Mouse (Mus musculus): ENCODE results near the gene E2f4.

E2f4 gene

GRCm38 (mm10) chr8:105318662-105319190, 21.3 kb downstream of the E2f4 start:
- no peak for DNase-seq

GRCm38 (mm10) chr8:105323183-105323582, 25.7 kb downstream of the E2f4 start:
- no peak for DNase-seq

DNA sequence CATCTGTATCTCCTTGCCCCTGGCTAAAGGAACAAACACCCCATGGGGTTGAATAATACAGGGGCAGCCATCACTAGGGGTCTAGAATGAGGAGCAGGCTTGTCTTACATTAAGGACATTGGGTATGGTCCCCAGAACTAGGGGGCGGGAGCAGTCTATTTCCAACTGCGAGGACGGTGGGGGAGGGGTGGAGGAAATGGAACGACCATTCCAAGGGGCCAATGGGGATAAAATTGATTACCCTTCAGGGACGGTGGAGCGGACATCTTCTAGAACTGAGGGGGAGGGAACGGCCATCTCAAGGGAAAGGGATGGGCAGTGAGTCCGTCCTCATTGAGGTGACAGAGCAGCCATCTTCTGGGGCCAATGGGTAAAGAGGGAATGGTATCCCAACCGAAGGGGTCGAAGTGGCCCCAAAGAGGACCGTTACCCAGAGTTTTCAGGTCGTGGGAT, 28.2 kb downstream of the E2f4 start:
- DNase-seq: peak; percentile 14

GRCm38 (mm10) chr8:105326141-105326672, 28.7 kb downstream of the E2f4 start, which contains the start of the genes Lrrc29 and Tmem208:
Gene Lrrc29, minus strand, starts transcription at chr8:105326278.
Gene Tmem208, plus strand, starts transcription at chr8:105326354.
- peak; percentile 98 for DNase-seq

GRCm38 (mm10) chr8:105326968-105327367, 29.5 kb downstream of the E2f4 start:
- no peak for DNase-seq

GRCm38 (mm10) chr8:105330325-105330724, 32.9 kb downstream of the E2f4 start:
- no peak for DNase-seq

DNA sequence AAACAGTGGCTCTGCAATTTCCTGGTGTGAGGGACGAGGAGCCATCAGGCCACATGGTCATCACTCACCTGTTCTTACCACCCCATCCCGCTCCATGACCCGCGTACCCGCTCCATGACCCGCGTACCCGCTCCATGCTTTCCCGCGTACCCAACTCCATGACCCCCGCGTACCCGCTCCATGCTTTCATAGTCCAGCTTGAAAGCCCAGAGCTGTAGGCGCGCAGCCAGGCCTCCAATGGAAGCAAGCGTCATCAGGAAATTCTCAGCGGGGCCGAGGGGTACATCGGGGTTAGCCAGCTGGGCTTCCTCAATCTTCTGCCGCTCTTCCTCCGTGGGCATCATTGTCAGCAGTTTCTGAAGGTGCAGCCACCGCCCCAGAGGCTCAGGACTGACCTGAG, 34.0 kb downstream of the E2f4 start:
- no peak for DNase-seq

GRCm38 (mm10) chr8:105331931-105332330, 34.5 kb downstream of the E2f4 start:
- DNase-seq: no peak

- no peak for DNase-seq
Observed at GRCm38 (mm10) chr8:105332523-105332922, 35.1 kb downstream of the E2f4 start.

DNA sequence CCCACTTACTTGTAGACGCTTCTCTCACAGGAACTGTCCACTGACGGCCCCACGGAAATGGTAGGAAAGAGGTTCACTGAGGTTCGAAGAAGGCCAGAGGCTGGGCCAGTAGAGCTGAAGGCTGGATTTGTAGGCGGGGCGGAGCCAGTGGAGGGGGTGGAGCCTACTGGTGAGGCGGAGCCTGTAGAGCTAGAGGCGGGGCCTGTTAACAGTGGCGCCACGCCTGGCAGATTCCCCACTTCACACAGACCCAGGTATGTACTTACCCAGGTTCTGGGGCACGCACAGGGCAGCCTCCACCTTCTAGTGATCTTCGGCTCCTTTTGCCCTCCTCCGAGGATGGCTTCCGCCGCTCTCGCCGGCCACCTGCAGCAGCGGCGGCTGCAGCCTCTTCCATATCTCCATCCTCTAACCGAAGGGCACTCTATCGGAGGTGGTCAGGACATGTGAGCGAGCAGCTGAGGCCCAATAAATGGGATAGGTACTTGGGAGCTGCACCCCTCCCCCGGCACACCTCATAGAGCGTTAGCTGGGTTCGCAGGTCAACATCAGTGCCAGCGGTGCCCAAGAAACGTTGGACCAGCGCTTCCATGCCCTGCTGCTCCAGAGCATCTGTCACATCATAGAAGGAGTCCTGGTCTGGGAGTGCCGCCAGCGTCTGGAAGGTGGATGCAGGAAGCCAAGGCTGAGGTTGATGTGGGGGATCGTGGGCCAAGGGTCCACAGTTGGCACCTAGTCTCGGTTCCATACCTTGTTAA, 39.1 kb downstream of the E2f4 start:
- no peak for DNase-seq

GRCm38 (mm10) chr8:105338992-105339391, 41.5 kb downstream of the E2f4 start:
- DNase-seq: no peak

GRCm38 (mm10) chr8:105339886-105340635, 42.6 kb downstream of the E2f4 start:
- DNase-seq: no peak

- DNase-seq: no peak
Observed at GRCm38 (mm10) chr8:105341399-105341798, 43.9 kb downstream of the E2f4 start.

GRCm38 (mm10) chr8:105342768-105343167, 45.3 kb downstream of the E2f4 start:
- DNase-seq: no peak

GRCm38 (mm10) chr8:105343791-105344574, 46.5 kb downstream of the E2f4 start:
- no peak for DNase-seq

DNA sequence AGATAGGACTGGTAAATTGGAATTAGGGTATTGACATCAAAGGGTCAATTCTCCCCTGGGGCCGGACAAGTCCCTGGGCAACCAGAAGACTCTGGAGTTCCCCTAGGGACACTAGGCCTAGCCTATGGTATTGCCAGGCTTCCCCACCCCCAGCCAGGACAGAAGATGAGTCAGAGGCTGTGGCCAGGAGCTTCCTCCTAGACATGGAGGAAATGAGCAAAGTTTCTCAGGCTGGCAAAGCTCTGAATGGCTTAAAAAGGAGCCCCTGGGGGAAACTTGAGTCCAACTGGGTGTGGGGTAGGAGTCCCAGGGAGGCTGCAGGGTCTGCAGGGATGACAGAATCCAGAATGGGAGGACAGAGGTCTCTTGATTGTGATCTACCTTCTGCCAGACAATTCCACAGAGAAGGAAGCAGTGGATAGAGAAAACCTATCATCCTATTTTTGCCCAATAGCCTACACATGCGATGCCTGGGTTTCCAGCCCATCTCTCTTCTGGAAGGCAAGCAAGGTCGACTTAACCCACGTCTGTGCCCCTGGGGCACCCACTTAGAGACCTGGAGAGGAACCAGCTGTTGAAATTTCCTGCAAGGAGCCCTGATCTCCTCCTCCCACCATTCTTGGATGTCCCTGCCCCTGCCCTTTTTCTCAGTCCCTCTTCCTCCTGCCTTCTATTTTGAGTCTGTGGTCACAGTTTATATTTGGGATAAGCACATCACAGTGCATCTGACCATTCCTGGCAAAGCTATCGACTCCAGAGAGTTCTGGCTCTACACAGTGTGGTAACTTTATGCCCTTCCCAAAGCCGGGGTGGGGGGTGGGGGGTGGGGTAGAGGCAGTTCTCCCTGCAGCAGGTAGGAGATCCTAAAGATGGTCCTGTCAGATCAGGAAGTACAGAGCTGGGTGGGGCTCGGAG, 47.9 kb downstream of the E2f4 start:
- no peak for DNase-seq

GRCm38 (mm10) chr8:105346611-105347427, 49.4 kb downstream of the E2f4 start:
- no peak for DNase-seq

GRCm38 (mm10) chr8:105347428-105348221, 50.2 kb downstream of the E2f4 start, which contains the start of gene Fhod1:
Gene Fhod1, minus strand, starts transcription at chr8:105347953.
- peak; percentile 89 for DNase-seq

DNA sequence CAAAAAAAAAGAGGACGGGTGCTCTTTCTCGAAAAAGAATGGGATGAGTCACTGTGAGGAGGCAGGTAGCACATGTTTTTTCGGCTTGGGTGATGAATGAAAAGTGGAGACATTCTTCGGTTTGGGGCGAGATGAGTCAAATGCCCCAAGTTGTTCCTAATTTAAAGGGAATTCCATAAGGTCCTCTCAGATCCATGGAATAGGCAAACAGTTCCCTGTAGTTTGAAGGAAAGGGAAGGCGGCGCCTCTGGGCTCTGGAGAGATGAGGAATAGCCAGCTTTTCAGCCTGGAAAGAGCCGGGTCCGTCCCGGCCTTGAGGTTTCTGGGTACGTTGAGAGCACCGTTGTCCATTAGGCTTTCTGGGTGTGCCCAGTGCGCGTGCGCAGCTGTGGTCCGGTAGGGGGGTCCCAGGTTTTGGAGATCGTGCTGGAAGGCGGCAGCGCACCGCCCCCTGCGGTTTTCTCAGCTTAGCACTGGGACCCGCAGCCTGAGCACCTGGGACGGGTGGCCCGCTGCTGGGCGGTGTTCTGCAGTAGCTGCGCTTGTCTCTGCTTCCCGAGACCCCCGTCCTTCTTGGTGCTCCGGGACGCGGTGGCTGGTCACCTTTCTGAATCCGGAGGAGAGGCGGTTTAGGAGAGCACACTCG, 51.1 kb downstream of the E2f4 start, which contains the start of gene Slc9a5:
Slc9a5 (plus strand) TSS at position 394 of the 646 bp plus-strand sequence.
- DNase-seq: peak; percentile 68
